15 mouse cellular contexts compared by ENCODE assay signal in genomic region chr17:84738073-84738797, GRCm38 (mm10). TPM values are rescaled to one million over a fixed set of nuclear protein-coding genes. Genes with fewer than 3 reads are reported as not detected.
A peak's percentile ranks its signal among the peaks of the same experiment; 100 is the strongest.
DNase-seq lines count a peak whose midpoint lies in the region; ATAC-seq lines count a peak whose summit lies in the region.
"Had no signal": no experiment of that assay in that cellular context is flagged by ENCODE, and none has a peak within 500 bp of the region (broad histone marks: within the 10 kb centered on the region; RNA-seq: fewer than 3 reads in every experiment).

No protein-coding gene starts in this region.

- peaks cover 15% of the 10 kb centered on the region for H3K36me3 ChIP-seq in forebrain, embryonic 12.5 days (replicated peaks)
- H3K36me3 ChIP-seq in forebrain, embryonic 11.5 days (ENCODE audit: control insufficient read depth, insufficient read depth, low read length) = no peaks in the 10 kb centered on the region; the same call in 1 of the 2 replicates
- peaks cover 15% of the 10 kb centered on the region for H3K36me3 ChIP-seq in limb, embryonic 13.5 days
- peaks cover 29% of the 10 kb centered on the region for H3K36me3 ChIP-seq in midbrain, embryonic 10.5 days

- ATAC-seq in forebrain, embryonic 12.5 days (ENCODE audit: low FRiP score) = no peak
- no peak for ATAC-seq in forebrain, embryonic 11.5 days (replicated peaks; ENCODE audit: low FRiP score)
- no peak for ATAC-seq in limb, embryonic 13.5 days (ENCODE audit: low FRiP score, low read depth)
- ATAC-seq: activated CD4-positive, CD25-positive, alpha-beta regulatory T cell, adult 4 months had no signal

- DNase-seq in forebrain, embryonic 11.5 days (ENCODE audit: low spot score) = no peak
- peak; percentile 39 for DNase-seq in cerebellum, adult 11-12 months
- DNase-seq in cerebellum, postnatal 36 days = peak; percentile 27 to 38
- DNase-seq in left cerebral cortex, adult 11 months (ENCODE audit: low spot score) = no peak
- DNase-seq in kidney, adult 18-20 months = no peak
- no peak for DNase-seq in midbrain, embryonic 10.5 days (ENCODE audit: low spot score)
- DNase-seq: gastrocnemius, postnatal 36 days; heart, postnatal 4 days; kidney, postnatal 10 days; thymus, adult 2 months had no signal

- H3K27ac ChIP-seq in forebrain, embryonic 12.5 days = 0 out of 2 replicates have a peak overlapping the region, but pooled peaks have one; percentile 14
- no peak overlapping the region for H3K27ac ChIP-seq in forebrain, embryonic 11.5 days (ENCODE audit: low read depth, low read length)
- peak overlapping the region; percentile 44; the same call in 1 of the 2 replicates for H3K27ac ChIP-seq in limb, embryonic 13.5 days
- H3K27ac ChIP-seq in midbrain, embryonic 10.5 days (replicated peaks) = no peak overlapping the region

- no peak overlapping the region for H3K4me3 ChIP-seq in forebrain, embryonic 12.5 days (replicated peaks)
- no peak overlapping the region for H3K4me3 ChIP-seq in forebrain, embryonic 11.5 days (ENCODE audit: low read depth, low read length)
- H3K4me3 ChIP-seq in limb, embryonic 13.5 days = no peak overlapping the region
- H3K4me3 ChIP-seq in midbrain, embryonic 10.5 days = no peak overlapping the region
- H3K4me3 ChIP-seq: heart, embryonic 12.5 days had no signal

- peaks cover 5% of the 10 kb centered on the region; the same call in 1 of the 2 replicates for H3K4me1 ChIP-seq in forebrain, embryonic 12.5 days
- no peaks in the 10 kb centered on the region for H3K4me1 ChIP-seq in forebrain, embryonic 11.5 days (replicated peaks; ENCODE audit: control insufficient read depth, insufficient read depth, low read length)
- peaks cover 11% of the 10 kb centered on the region; the same call in 1 of the 2 replicates for H3K4me1 ChIP-seq in limb, embryonic 13.5 days
- peaks cover 5% of the 10 kb centered on the region; the same call in 1 of the 2 replicates for H3K4me1 ChIP-seq in midbrain, embryonic 10.5 days

- no peaks in the 10 kb centered on the region for H3K9me3 ChIP-seq in forebrain, embryonic 12.5 days
- no peaks in the 10 kb centered on the region for H3K9me3 ChIP-seq in forebrain, embryonic 11.5 days (ENCODE audit: control insufficient read depth, low read length)
- no peaks in the 10 kb centered on the region for H3K9me3 ChIP-seq in limb, embryonic 13.5 days
- H3K9me3 ChIP-seq in midbrain, embryonic 10.5 days (replicated peaks) = no peaks in the 10 kb centered on the region
- H3K9me3 ChIP-seq: heart, embryonic 12.5 days; megakaryocyte, embryonic 14.5 days had no signal

- H3K4me2 ChIP-seq in forebrain, embryonic 12.5 days = no peak overlapping the region
- H3K4me2 ChIP-seq in forebrain, embryonic 11.5 days (ENCODE audit: low read depth, low read length, severe bottlenecking) = no peak overlapping the region
- H3K4me2 ChIP-seq in limb, embryonic 13.5 days (replicated peaks) = no peak overlapping the region
- H3K4me2 ChIP-seq: heart, embryonic 12.5 days had no signal

- no peak overlapping the region for H3K9ac ChIP-seq in forebrain, embryonic 12.5 days
- H3K9ac ChIP-seq in forebrain, embryonic 11.5 days (ENCODE audit: low read length) = no peak overlapping the region
- no peak overlapping the region for H3K9ac ChIP-seq in limb, embryonic 13.5 days
- H3K9ac ChIP-seq: heart, embryonic 12.5 days had no signal

- H3K27me3 ChIP-seq in forebrain, embryonic 12.5 days = no peaks in the 10 kb centered on the region
- H3K27me3 ChIP-seq in forebrain, embryonic 11.5 days (ENCODE audit: control insufficient read depth, insufficient read depth, low read length) = no peaks in the 10 kb centered on the region
- no peaks in the 10 kb centered on the region for H3K27me3 ChIP-seq in limb, embryonic 13.5 days
- H3K27me3 ChIP-seq in midbrain, embryonic 10.5 days (ENCODE audit: low read depth, poor library complexity, severe bottlenecking) = no peaks in the 10 kb centered on the region
- H3K27me3 ChIP-seq: heart, embryonic 12.5 days; megakaryocyte, embryonic 14.5 days had no signal

- whole genome bisulfite sequencing in forebrain, embryonic 12.5 days = 79% methylated on average over 9 of the region's 9 CpGs
- WGBS in forebrain, embryonic 11.5 days = 85% methylated on average over 9 of the region's 9 CpGs
- WGBS in limb, embryonic 13.5 days = 56% methylated on average over 9 of the region's 9 CpGs
- WGBS in midbrain, embryonic 10.5 days = 79% methylated on average over 9 of the region's 9 CpGs

RNA-seq across cellular contexts. Expression of gene Lrpprc, which starts 52.4 kb away (rescaled TPM):
- 49.3 and 52.8 TPM in 2 replicates for polyA plus RNA-seq in forebrain, embryonic 12.5 days (2016; fragmentation: Nextera tagmentation; extraction: Ambion mirVana)
- polyA plus RNA-seq in forebrain, embryonic 11.5 days (2014; fragmentation: Nextera tagmentation; extraction: Ambion mirVana) = 54.3 and 55.9 TPM in 2 replicates
- polyA plus RNA-seq in limb, embryonic 13.5 days (2015; fragmentation: Nextera tagmentation; extraction: Ambion mirVana) = 43.2 and 45.5 TPM in 2 replicates
- polyA plus RNA-seq in midbrain, embryonic 10.5 days (2016; fragmentation: Nextera tagmentation; extraction: Ambion mirVana) = 49.4 and 50.4 TPM in 2 replicates

RNA-seq across cellular contexts. Expression of gene Abcg5, which starts 55.4 kb away (rescaled TPM):
- polyA plus RNA-seq in forebrain, embryonic 12.5 days (2016; fragmentation: Nextera tagmentation; extraction: Ambion mirVana) = 2.8 and 4.2 TPM in 2 replicates
- polyA plus RNA-seq in forebrain, embryonic 11.5 days (2014; fragmentation: Nextera tagmentation; extraction: Ambion mirVana) = 5.1 and 5.9 TPM in 2 replicates
- 1.4 and 1.6 TPM in 2 replicates for polyA plus RNA-seq in limb, embryonic 13.5 days (2015; fragmentation: Nextera tagmentation; extraction: Ambion mirVana)
- polyA plus RNA-seq in midbrain, embryonic 10.5 days (2016; fragmentation: Nextera tagmentation; extraction: Ambion mirVana) = 1.6 and 3.0 TPM in 2 replicates
- polyA plus RNA-seq: activated CD4-positive, CD25-positive, alpha-beta regulatory T cell, adult 4 months had no signal

Comparison
In these comparisons a context has a peak if more than half of its experiments do, and no peak if none do; other contexts are left out.
1. H3K27ac ChIP-seq: peak in forebrain, embryonic 12.5 days (single experiment) and limb, embryonic 13.5 days (single experiment); none in forebrain, embryonic 11.5 days (single experiment) and midbrain, embryonic 10.5 days (single experiment).
2. DNase-seq: peak in cerebellum, adult 11-12 months (single experiment) and cerebellum, postnatal 36 days (2 of 2); none in forebrain, embryonic 11.5 days (single experiment), left cerebral cortex, adult 11 months (single experiment), kidney, adult 18-20 months (single experiment) and midbrain, embryonic 10.5 days (single experiment).